Mouse (Mus musculus) hindbrain, embryonic 13.5 days (tissue): ENCODE measurements at regions not wholly inside any gene's neighbourhood (a gene's known extent, or its start where the extent isn't known, plus 50 kb on each side); places are given as distances from the start of the nearest gene placed in this dataset.

Experiments used
- ATAC-seq: fragments of 200-750 bp; cut with Nextera tagmentation; 2 replicates; pipeline ENCODE4 v1.8.0; 2017; ENCODE audit warnings: moderate TSS enrichment; ENCODE audit not compliant: low FRiP score
- H3K27ac ChIP-seq: fragments of 300-500 bp; sonication (generic); 2 replicates; pipeline ENCODE4 v1.5.1; 2015; ENCODE audit warnings: inconsistent platforms, mild to moderate bottlenecking, moderate library complexity
- H3K27me3 ChIP-seq: fragments of 300-500 bp; sonication (generic); 2 replicates; pipeline ENCODE4 v1.6.1; 2015; ENCODE audit warnings: mild to moderate bottlenecking, inconsistent platforms
- H3K36me3 ChIP-seq: fragments of 300-500 bp; sonication (generic); 2 replicates; pipeline ENCODE4 v1.6.1; 2015; ENCODE audit warnings: mild to moderate bottlenecking, inconsistent platforms
- H3K4me1 ChIP-seq: fragments of 300-500 bp; sonication (generic); replicated peaks from 2 replicates; pipeline ENCODE4 v1.6.1; 2015; ENCODE audit warnings: inconsistent platforms
- H3K4me2 ChIP-seq: fragments of 300-500 bp; sonication (generic); 2 replicates; pipeline ENCODE4 v1.6.1; 2015; ENCODE audit warnings: inconsistent platforms, mild to moderate bottlenecking, moderate library complexity
- H3K4me3 ChIP-seq: fragments of 300-500 bp; sonication (generic); 2 replicates; pipeline ENCODE4 v1.5.1; 2015; ENCODE audit warnings: mild to moderate bottlenecking, inconsistent platforms
- H3K9ac ChIP-seq: fragments of 300-500 bp; sonication (generic); 2 replicates; pipeline ENCODE4 v1.6.1; 2015; ENCODE audit warnings: mild to moderate bottlenecking, inconsistent platforms
- H3K9me3 ChIP-seq: fragments of 300-500 bp; sonication (generic); 2 replicates; pipeline ENCODE4 v1.6.1; 2016; ENCODE audit warnings: inconsistent platforms
- WGBS: fragments of 180-500 bp; shearing (Covaris S2); methylation state at CpG from one replicate; pipeline ENCODE4 v1.1.7; 2015; 5-methylcytosine and 5-hydroxymethylcytosine counted together

DNA sequence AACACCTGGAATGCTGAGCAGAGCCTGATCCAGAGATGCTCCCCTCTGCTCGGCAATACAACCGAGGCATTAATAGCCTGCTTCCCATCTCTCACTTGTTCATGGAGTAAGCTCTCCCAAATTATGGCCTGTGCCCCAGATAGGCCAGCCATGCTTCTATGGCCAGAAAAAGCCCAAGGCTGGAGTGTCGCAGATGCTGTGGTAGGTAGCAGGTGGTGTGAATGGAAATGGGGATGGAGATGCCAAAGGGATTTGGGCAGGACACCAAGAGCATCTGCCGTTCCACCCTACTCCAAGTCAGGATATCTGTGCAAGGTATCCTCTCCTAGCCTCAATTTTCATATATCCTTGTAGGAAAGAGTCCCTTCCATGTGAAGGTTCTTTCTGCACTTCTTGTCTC is 145.2 kb upstream of the Klf12 start:
- Histone ChIP-seq H3K4me1 (no peaks in the 10 kb centered on the region), H3K27ac (no peak overlapping the region), H3K9me3 (no peaks in the 10 kb centered on the region), H3K9ac (no peak overlapping the region), H3K36me3 (no peaks in the 10 kb centered on the region), H3K4me3 (no peak overlapping the region), H3K4me2 (no peak overlapping the region), H3K27me3 (no peaks in the 10 kb centered on the region)
- no peak for ATAC-seq
- 94% methylated on average over 4 of the region's 4 CpGs for WGBS

DNA sequence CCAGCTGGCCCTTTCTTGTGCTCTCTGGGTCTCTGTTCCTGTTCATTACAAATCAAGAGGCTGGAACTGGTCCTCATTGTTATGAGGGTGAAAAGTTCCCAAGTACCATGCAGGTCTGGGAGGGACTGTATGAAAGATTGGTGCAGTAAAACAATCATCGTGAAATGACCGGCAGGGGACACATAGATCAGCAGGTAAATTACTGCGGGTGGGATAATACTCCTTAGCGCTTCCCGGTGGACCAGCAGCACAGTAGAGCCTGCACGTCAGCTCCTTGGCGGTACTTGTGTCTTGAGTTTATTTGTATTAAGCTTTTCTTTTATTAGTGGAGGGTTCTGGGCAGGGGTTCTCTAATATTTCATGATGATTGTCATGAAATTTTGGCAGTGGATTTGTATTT is 141.9 kb upstream of the Klf12 start:
- Histone ChIP-seq H3K36me3 (no peaks in the 10 kb centered on the region), H3K4me1 (no peaks in the 10 kb centered on the region), H3K4me3 (no peak overlapping the region), H3K27ac (no peak overlapping the region), H3K9ac (no peak overlapping the region), H3K27me3 (no peaks in the 10 kb centered on the region), H3K4me2 (no peak overlapping the region), H3K9me3 (no peaks in the 10 kb centered on the region)
- WGBS = 79% methylated on average over 7 of the region's 7 CpGs
- ATAC-seq = no peak

DNA sequence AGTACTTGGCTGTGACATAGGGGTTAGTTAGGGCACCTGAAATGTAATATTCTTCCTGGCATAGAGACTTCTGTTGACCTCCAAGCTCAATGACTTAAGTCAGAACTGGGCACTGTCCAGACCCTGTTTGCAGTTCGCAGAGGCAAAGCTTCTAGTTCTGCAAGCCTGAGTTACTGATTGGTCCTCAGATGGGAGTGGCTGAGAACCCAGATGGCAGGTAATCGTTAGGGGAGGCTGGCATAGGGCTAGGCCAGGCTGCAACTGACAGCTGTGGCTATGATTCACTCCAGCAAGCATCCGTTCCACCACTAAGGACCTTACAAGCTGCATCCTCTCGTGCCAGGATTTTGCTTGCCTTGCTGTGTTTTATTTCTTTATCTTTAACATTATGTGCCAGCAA is 139.3 kb upstream of the Klf12 start:
- no peaks in the 10 kb centered on the region for H3K36me3 ChIP-seq
- no peak for ATAC-seq
- H3K9me3 ChIP-seq = no peaks in the 10 kb centered on the region
- 68% methylated on average over 4 of the region's 4 CpGs for WGBS
- no peaks in the 10 kb centered on the region for H3K4me1 ChIP-seq
- no peak overlapping the region for H3K4me3 ChIP-seq
- no peaks in the 10 kb centered on the region for H3K27me3 ChIP-seq
- H3K4me2 ChIP-seq = no peak overlapping the region
- H3K9ac ChIP-seq = no peak overlapping the region
- no peak overlapping the region for H3K27ac ChIP-seq

DNA sequence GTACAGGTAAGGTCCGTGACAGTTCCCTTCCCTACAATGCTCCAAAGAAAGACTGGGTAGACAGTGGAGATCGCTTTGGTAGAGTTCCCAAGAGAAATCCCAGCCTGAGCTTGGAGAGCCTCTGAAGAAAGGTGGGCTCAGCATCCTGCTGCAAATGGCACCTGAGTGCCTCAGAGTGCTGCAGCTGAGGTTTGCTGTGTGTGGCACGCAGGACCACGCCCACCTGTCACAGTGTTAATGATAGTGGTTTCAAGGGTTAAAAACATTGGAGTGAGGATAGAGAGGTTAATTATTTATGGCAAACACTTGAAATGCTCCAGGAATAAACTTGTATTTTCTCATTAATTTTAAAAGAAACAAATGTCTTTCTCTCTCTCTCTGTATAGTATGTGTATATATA is 137.2 kb upstream of the Klf12 start:
- Histone ChIP-seq H3K4me3 (no peak overlapping the region), H3K27ac (no peak overlapping the region), H3K4me2 (no peak overlapping the region), H3K9me3 (no peaks in the 10 kb centered on the region), H3K36me3 (no peaks in the 10 kb centered on the region), H3K9ac (no peak overlapping the region), H3K4me1 (no peaks in the 10 kb centered on the region), H3K27me3 (no peaks in the 10 kb centered on the region)
- 89% methylated on average over 4 of the region's 4 CpGs for WGBS
- no peak for ATAC-seq

DNA sequence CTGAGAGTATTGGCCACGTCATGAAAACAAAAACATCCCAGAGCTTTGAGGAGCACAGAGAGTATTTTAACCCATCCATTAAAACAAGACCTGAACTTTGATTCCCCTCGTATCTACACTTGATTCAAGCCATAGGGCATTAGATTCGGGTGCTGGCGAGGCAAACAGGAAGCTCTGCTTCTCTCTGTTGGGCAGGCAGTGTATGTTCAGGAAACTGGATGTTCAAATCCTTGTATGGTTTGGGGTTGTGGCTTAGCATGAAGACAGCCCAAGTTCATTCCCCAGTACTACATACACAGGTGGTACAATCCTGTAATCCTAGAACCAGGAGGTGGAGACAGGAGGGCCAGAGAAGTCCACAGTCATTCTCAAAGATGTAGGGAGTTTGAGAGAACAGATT is 130.6 kb upstream of the Klf12 start:
- Histone ChIP-seq H3K27ac (no peak overlapping the region), H3K36me3 (no peaks in the 10 kb centered on the region), H3K9me3 (no peaks in the 10 kb centered on the region), H3K9ac (no peak overlapping the region), H3K4me2 (no peak overlapping the region), H3K4me1 (no peaks in the 10 kb centered on the region), H3K4me3 (no peak overlapping the region), H3K27me3 (no peaks in the 10 kb centered on the region)
- no peak for ATAC-seq
- 78% methylated on average over 4 of the region's 4 CpGs for WGBS

DNA sequence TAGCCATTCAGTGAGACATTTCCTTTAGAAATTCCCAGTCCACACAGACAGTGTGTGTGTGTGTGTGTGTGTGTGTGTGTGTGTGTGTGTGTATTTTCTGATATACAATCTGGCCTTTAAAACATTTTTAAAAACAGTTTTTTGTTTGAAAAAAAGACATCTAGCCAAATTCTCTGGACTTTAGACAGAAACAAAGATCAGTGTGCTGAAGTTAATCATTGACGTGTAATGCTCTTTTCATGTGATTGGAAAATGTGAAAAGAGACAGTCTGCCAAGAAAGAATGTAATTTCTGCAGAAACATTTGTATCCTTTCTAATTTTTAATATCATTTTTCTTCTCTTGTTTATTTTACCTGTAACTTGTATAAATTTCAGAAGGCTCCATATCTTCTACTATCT is 127.7 kb upstream of the Klf12 start:
- Histone ChIP-seq H3K4me2 (no peak overlapping the region), H3K4me1 (no peaks in the 10 kb centered on the region)
- ATAC-seq = no peak

DNA sequence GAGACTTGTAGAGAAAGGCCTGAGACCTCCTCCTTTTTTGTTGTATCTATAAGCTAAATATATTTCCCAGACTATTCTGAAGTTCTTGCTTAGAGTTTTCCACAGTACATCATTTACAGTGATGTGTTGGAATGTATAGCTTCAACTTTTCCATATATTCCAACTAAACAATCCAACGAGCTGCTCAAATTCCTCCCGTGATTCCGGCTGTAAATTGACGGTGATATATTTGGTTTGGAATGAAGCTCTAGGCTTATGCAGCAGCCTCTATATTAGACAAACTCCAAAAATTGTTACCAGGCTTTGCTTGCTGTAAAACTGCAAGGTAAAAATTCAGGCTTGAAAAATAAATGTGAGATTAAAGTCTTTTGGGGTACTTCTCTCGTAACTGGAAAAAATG is 112.7 kb upstream of the Klf12 start:
- Histone ChIP-seq H3K4me3 (no peak overlapping the region), H3K4me2 (no peak overlapping the region), H3K4me1 (no peaks in the 10 kb centered on the region), H3K36me3 (no peaks in the 10 kb centered on the region), H3K27me3 (no peaks in the 10 kb centered on the region), H3K9ac (no peak overlapping the region), H3K9me3 (no peaks in the 10 kb centered on the region), H3K27ac (no peak overlapping the region)
- ATAC-seq = no peak
- WGBS = 90% methylated on average over 5 of the region's 5 CpGs

More for the DNA sequence above, 127.7 kb upstream of the Klf12 start:
- Histone ChIP-seq H3K27me3 (no peaks in the 10 kb centered on the region), H3K27ac (no peak overlapping the region), H3K4me3 (no peak overlapping the region), H3K9ac (no peak overlapping the region), H3K36me3 (no peaks in the 10 kb centered on the region), H3K9me3 (no peaks in the 10 kb centered on the region)
- WGBS = 83% methylated on average over 1 of the region's 1 CpGs

DNA sequence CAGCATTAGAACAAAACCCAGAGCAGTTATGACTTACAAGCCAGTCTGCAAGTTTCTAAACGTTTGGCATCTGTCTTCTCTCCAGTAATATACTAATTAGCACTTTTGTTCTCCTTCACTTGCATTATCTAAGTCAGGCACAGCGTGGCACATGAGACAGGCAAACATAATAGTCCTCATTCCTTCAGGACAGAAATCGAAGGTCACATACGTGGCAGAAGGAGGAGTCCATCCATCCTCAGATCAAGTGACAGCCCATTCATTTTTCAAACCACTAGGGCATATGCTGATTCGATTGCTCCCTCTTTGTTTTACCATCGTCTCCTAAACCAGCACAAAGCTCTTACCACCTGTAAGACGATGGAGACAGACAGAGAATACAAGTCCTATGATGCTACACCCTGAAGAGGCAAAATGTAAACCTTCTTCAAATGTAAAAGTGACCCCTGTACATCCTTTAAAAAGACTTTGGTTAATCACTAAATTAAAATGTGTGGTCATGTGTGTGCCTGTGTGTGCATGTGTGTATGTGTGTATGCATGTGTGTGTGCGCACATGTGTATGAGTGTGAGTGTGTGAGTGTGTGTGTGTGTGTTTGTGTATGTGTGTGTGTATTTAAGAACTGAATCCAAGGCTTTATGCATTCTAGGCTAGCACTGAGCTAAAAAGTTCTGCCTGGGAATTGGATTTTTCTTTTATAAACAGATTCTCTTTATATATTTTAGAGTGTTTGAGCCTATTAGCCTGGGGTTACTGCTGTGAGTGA is 90.9 kb upstream of the Klf12 start:
- 22% methylated on average over 8 of the region's 8 CpGs for WGBS

DNA sequence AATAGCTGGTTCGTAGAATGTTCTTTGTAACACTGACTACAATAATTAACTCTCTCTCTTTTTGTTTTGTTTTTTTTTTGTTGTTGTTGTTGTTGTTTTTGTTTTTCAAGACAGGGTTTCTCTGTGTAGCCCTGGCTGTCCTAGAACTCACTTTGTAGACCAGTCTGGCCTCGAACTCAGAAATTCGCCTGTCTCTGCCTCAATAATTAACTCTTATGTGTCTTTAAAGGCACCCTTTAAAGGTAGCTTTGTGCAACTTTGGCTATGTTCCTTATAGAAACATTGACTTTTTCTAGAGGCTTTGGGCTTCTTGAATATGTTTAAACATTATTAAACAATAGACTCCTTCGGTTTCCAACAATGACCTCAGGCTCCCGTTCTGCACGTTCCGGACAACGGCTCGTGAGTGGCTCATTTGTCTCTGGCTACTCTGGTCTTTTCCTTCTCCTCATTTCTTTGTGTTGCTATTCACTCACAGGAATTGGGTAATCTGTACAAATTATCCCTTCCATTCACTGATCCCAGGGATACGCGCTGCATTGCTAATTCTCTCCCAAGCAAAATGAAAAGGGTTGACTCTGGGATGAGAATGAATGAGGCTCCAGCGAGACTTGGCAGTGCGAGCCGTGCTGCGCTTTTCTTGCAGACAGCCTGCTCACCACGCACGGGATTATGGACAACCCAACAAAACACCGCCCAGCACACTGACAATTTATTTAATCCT is 90.2 kb upstream of the Klf12 start:
- H3K27ac ChIP-seq = peak overlapping the region; percentile 62
- H3K4me3 ChIP-seq = peak overlapping the region; percentile 32
- no peaks in the 10 kb centered on the region for H3K9me3 ChIP-seq
- ATAC-seq = peak; percentile 90
- 0 out of 2 replicates have a peak, but pooled peaks cover 7% of the 10 kb centered on the region for H3K27me3 ChIP-seq
- peak overlapping the region; percentile 51 for H3K4me2 ChIP-seq
- no peaks in the 10 kb centered on the region for H3K36me3 ChIP-seq
- H3K4me1 ChIP-seq = peaks cover 11% of the 10 kb centered on the region
- WGBS = 24% methylated on average over 18 of the region's 18 CpGs
- H3K9ac ChIP-seq = peak overlapping the region; percentile 60

More for the DNA sequence above, 90.9 kb upstream of the Klf12 start:
- Histone ChIP-seq H3K4me3 (peak overlapping the region; percentile 32), H3K27ac (peak overlapping the region; percentile 62), H3K36me3 (no peaks in the 10 kb centered on the region), H3K4me1 (peaks cover 11% of the 10 kb centered on the region), H3K9ac (peak overlapping the region; percentile 60), H3K4me2 (peak overlapping the region; percentile 51), H3K9me3 (no peaks in the 10 kb centered on the region), H3K27me3 (0 out of 2 replicates have a peak, but pooled peaks cover 7% of the 10 kb centered on the region)
- peak; percentile 86 for ATAC-seq

DNA sequence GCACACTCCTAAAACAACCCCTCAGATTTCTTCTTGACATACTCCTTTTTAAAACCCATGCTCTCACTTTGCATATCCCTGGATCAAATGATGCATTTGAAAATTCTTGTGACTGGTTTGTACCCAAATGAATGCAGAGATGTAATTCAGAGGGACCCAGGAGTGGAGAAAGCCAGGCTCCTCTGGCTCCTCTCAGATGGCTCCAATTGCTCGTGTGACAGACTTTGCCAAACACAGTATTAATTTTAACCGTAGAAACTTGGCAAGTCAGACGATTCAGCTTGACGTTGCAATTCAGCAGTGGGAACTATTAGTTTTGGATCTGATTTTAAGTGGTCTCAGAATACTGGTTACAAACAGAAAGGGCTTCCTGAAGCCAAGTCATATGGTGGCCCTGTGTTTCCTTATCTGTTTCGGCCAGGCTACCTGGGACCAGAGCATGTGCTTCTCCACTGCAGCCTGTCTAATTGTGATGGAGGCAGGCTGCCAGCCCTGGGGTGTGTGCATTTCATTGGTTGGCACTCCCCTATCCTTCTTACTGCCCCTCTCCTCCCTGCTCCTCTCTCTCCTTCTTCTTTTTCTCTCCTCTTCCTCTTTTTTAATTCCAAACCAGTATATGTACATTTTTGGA is 81.9 kb upstream of the Klf12 start:
- no peak overlapping the region for H3K9ac ChIP-seq
- H3K27me3 ChIP-seq = 0 out of 2 replicates have a peak, but pooled peaks cover 3% of the 10 kb centered on the region
- no peak overlapping the region for H3K4me3 ChIP-seq
- no peaks in the 10 kb centered on the region for H3K9me3 ChIP-seq
- WGBS = 73% methylated on average over 5 of the region's 5 CpGs
- no peaks in the 10 kb centered on the region for H3K36me3 ChIP-seq
- H3K27ac ChIP-seq = no peak overlapping the region
- no peaks in the 10 kb centered on the region for H3K4me1 ChIP-seq
- no peak overlapping the region for H3K4me2 ChIP-seq
- no peak for ATAC-seq

DNA sequence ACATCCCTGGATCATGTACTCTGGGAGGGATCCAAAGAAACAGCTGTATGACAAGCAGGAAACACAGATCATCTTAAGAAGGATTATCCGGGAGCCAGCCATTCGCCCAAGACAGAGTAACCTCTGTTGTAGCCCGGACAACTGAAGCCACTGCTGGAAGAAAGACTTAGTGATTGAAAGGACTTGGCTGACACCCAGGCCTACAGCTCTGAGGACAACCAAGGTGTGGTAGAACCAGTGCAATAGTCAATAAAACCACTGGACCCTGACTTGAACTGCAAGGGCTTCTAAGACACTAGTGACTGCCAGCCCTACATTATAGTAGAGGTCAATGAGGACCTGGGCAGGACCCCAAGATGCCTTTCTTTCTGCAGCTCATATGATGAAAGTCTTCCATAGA is 78.3 kb upstream of the Klf12 start:
- Histone ChIP-seq H3K4me2 (no peak overlapping the region), H3K9me3 (no peaks in the 10 kb centered on the region), H3K9ac (no peak overlapping the region), H3K27me3 (0 out of 2 replicates have a peak, but pooled peaks cover 3% of the 10 kb centered on the region), H3K27ac (no peak overlapping the region), H3K4me3 (no peak overlapping the region), H3K36me3 (no peaks in the 10 kb centered on the region), H3K4me1 (no peaks in the 10 kb centered on the region)
- no peak for ATAC-seq
- 80% methylated on average over 3 of the region's 3 CpGs for WGBS

DNA sequence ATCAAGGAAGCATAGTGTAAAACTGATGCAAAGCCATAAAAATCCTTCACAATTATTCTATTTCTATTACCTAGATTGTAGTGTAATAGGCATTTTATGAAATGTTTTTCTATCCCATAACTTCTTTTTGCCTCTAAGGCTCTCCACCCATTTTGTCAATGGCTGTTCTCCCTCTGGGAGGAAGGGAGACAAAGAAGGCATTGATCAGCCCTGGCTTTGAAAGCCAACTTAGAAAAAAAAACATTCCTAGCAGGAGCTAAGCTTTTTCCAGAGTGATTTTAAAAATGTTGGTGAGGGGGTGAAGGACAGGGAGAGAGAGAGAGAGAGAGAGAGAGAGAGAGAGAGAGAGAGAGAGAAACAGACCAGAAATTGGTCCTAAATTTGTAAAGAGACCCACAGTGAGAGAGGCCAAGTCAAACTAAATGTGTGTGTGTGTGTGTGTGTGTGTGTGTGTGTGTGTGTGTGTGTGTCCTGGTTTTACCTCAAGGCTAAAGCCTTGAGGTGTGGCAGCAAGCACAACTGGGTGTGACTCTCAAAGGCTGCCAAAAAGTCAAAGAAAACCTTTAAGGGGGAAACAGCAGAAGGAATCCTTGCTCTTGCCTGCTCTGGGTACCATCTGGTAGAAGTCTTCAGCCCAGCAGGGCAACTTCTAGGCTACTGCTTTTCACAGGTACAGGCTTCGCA is 77.0 kb upstream of the Klf12 start:
- Histone ChIP-seq H3K36me3 (no peaks in the 10 kb centered on the region), H3K4me3 (no peak overlapping the region), H3K4me1 (no peaks in the 10 kb centered on the region), H3K27me3 (0 out of 2 replicates have a peak, but pooled peaks cover 3% of the 10 kb centered on the region), H3K27ac (no peak overlapping the region), H3K9ac (no peak overlapping the region), H3K9me3 (no peaks in the 10 kb centered on the region), H3K4me2 (no peak overlapping the region)
- ATAC-seq = no peak
- 89% methylated on average over 1 of the region's 1 CpGs for WGBS
